Mouse (Mus musculus): ENCODE results near the gene Tnrc6c. TPM values are rescaled to one million over a fixed set of nuclear protein-coding genes. Genes with fewer than 3 reads are reported as not detected.

Tnrc6c gene
- total RNA-seq, 2 experiments from 2014 or later: 67.5 to 75.6 TPM

DNA sequence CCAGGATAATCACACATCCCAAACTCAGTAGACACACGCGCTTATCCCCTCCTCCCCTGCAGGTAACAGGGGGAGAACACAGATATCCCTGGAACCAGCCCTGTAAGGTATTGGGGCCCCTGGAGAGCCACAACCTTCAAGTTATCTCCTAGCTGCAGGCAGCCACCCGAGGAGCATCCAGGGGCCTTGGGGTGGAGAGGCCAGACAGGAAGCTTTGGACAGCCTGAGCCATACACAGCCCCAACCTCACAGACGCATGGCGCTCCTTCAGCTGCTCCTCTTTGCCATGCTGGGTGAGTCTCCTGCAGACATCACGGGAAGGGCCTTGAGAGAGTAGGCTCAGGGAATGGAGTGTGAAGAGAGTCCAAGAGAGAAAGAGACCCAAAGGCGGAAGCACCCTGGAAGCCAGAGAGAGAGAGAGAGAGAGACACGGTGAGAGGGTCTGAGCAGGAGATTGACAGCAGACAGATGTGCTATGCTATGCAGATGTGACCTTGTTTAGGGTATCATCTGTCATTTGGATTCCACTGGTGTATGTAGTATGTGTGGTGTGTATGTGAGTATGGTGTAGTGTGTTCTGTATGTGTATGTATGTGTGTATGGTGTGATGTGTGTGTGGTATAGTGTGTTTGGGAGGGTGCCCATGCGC, 143.5 kb downstream of the Tnrc6c start, which contains the start of gene 6030468B19Rik:
TSS of gene 6030468B19Rik (plus strand) at position 150 of the 649 bp plus-strand sequence.
- DNase-seq: no peak

DNA sequence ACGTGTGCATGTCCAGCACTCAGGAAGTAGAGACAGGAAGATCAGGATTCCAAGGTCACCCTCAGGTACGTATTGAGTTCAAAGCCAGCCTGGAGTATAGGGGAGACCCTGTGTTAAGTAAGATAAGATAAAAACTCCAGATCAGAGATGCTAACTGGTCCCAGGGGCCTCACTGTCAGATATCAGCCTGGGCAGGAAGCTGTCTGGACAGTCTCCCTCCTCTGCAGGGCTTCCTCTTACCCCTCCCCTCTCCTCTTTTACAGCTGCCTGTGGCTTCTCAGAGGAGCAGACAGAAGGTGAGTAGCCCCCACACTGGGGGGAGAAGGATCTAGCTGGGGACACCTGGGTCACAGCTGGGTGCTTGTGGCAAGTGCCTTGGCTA, 144.1 kb downstream of the Tnrc6c start:
- no peak for DNase-seq

DNA sequence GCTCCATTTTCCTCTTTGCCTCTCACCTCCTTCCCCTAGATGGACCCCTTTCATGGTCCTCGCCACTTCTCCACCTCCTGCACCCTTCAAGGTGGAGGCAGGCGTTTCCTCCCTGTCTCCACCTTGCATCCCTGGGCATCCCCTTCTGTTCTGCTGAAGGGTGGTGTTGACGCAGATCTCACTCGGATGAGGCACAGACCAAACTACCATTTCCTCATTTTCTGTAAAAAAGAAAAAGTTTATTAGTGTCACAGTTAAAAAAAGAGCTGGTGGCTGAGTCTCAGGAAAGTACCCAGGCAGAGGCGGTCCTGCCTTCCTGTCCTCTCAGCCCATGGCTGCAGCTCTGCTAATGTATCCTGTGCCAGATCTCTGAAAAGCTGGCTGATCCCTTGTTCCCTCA, 145.1 kb downstream of the Tnrc6c start:
- DNase-seq: no peak

DNA sequence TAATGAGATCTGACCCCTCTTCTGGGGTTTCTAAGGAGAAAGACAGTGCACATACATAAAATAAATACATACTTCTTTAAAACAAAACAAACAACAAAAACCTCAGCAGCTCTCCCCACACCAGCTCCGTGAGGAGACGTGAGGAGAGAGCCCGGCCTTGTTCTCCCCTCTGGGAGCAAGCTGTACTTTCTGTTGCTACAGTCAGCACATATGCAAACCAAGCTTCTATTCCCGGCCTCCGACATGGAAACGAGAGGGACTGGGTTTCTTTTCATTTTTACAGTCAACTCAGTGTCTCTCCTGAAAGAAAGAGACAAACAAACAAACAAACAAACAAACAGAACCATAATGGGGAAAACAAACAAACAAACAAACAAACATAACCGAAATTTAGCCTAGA, 145.9 kb downstream of the Tnrc6c start:
- DNase-seq: no peak

DNA sequence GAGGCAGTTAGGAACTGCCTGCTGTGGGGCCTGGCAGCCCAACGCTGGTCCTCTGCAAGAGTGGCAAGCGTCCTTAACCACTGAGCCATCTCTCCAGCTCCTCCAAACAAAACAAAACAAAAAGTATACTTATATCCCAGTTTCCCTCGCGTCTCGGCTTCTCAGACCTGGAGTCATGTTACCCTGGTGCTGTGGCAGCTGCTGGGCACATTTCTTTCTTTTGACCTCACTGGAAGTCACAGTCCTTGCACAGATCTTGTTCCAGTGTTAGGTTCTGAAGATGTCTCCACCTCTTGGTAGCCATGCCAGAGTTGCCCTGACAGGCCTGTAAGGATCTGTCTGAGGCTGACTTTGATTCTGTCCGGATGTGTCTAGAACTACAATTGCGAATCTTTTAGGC, 147.6 kb downstream of the Tnrc6c start:
- DNase-seq: no peak

DNA sequence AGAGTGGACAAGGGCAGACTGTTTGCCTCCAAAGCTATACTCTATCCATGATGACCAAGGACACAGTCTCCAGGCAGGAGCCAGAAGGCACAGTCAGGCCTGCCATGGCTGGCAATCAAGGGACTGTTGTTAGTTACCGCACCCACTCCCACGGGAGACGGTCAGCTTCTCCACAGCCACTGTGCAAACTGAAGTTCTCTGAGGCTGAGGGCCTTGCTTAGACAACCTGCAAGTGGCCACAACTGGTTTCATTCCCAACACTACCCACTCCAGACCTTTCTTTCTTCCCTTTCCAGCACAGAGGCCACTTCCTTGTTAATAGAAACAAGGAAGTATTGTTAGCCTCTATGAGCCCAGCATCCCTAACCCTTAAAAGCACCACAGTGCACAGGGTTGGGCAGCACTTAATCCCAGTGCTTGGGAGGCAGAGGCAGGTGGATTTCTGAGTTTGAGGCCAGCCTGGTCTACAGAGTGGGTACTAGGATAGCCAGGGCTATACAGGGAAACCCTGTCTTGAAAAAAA, 149.1 kb downstream of the Tnrc6c start:
- no peak for DNase-seq

DNA sequence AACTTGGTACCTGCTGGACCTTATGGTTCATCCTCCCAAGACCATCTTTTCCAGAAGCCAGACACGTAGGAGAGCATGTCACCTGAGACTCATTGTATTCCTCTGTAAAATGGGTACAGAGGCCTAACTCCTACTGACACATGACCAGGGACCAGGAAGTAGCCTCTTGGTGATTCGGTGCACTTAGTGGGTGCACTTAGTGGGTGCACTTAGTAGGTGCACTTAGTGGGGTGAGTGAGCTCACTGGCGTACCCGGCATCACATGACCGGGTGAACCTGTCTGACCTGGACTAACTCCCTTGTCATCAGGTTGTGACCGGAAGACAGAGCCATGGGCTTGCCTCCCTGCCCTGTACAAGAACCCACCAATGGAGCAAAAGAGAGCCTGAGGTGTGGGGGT, 152.7 kb downstream of the Tnrc6c start:
- DNase-seq: no peak

DNA sequence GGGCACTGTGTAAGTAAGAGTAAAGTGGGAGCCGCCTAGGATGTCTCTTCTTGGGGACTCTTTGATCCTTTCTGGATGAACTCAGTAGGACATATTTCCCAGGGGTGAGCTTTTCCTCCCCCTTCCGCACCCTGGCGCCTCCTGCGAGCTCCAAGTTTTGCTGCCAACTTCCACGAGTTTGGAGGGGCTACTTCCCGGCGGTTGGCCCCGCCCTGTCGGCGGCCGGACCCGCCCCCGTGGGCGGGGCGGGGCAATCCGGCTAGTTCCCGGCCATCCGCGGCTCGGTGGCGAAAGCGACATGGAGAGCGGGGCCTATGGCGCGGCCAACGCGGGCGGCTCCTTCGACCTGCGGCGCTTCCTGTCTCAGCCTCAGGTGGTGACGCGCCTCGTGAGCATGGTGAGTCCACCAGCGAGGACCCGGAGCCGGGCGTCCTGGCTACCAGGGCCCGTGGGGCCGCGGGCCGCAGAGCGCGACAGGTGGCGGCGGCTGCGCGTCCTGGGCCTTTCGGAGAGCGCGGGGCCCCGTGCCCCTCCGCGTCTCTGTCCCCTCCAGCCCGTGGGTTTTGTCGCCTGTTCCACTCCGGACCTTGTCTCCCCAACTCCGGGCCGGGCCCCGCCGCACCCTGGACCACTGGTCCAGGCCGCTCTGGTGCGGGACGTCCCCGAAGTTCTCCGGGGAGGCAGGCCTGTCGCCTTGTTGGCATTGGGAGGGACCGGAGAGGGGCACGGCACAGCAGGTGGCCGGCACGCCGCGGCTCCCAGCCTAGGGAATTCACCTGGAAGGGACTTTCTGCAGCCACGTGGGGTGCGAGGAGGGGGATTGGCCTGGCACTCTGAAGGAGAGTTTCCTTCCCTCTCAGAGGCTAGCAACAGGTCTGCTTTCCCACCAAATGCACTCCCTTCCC, 155.6 kb downstream of the Tnrc6c start, which contains the start of the genes Gm20708 and Syngr2:
TSS of gene Gm20708 (plus strand) at position 262 of the 905 bp plus-strand sequence.
TSS of gene Syngr2 (plus strand) at position 262 of the 905 bp plus-strand sequence.
- DNase-seq: peak; percentile 48 to 64

DNA sequence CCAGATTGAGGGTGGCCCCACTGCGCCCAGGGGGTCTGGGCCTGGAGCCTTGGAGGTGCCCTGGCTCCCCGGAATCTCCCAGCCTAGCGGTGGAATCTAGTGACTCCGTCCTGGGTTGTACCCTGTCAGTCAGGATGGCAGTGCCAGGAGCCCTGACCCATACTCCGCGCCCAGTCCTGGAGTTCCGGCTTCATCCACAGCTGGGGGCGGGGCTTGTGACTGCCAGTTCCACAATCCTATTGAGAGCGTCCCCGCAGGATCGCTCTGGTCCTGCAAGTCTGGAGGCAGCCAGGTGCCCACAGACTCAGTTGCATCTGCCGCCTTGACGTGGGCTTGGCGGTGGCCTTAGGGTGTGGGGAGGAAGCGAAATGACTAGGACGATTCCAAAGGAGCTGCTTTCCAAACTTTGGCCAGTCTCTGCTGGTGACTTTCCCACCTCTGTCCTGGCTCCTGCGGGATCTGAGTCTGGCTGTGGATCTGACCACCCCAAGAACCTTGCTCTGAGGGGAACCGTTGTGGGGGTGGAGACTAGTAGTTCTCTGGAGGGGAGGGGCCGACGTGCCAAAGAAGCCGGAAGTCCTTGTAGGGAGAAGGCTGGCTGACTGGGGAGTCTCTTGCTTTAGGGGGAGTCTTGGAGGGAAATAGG, 156.4 kb downstream of the Tnrc6c start:
- DNase-seq: peak; percentile 50 to 54

Other genes starting within 250 kb of the Tnrc6c start
- gene Gm11733, start 169.9 kb upstream of the Tnrc6c start, total RNA-seq (2021): under 1 TPM in 1 of 2 experiments, not detected in 1; 0.15 TPM
- gene Tmc8, start 127.8 kb downstream of the Tnrc6c start, total RNA-seq (2021): under 1 TPM; 0.47 to 0.83 TPM
- gene Tmc6, start 127.9 kb downstream of the Tnrc6c start, total RNA-seq (2021): 1 to 10 TPM; 7.3 to 9.7 TPM
- gene 6030468B19Rik, start 143.4 kb downstream of the Tnrc6c start, total RNA-seq (2021): under 1 TPM in 1 of 2 experiments, not detected in 1; 0.61 TPM
- gene Gm20708, start 155.4 kb downstream of the Tnrc6c start, total RNA-seq (2021): 1 to 10 TPM; 1.5 to 1.7 TPM
- 10 to 100 TPM; 10.4 to 16.9 TPM for gene Syngr2, start 155.4 kb downstream of the Tnrc6c start, total RNA-seq (2021)
- gene Afmid, start 171.6 kb downstream of the Tnrc6c start, total RNA-seq (2021): 1 to 10 TPM; 3.8 to 4.0 TPM
- gene Tk1, start 171.8 kb downstream of the Tnrc6c start, total RNA-seq (2021): under 1 TPM; 0.88 to 0.97 TPM
- gene Birc5, start 195.0 kb downstream of the Tnrc6c start, total RNA-seq (2021): 1 to 10 TPM in 1 of 2 experiments, under 1 TPM in 1; 0.77 to 1.4 TPM
- under 1 TPM in 1 of 2 experiments, not detected in 1; 0.33 TPM for gene Tmem235, start 206.5 kb downstream of the Tnrc6c start, total RNA-seq (2021)
- 1 to 10 TPM; 3.0 to 3.8 TPM for gene Tha1, start 219.2 kb downstream of the Tnrc6c start, total RNA-seq (2021)

Measured in layer of hippocampus, postnatal 36 days (tissue).